Mouse (Mus musculus): Measurements from ENCODE around the gene Tap2. TPM values are rescaled to one million over a fixed set of nuclear protein-coding genes. Genes with fewer than 3 reads are reported as not detected.

Tap2 gene
- 1 to 10 TPM; 5.1 to 7.6 (median 6.7) TPM for total RNA-seq (2022)

GRCm38 (mm10) chr17:34203444-34203843 is at the start of gene Tap2:
Gene Tap2 (plus strand): TSS chr17:34203527.
- DNase-seq (ENCODE audit: low spot score in 2 of 2): no peak

GRCm38 (mm10) chr17:34155534-34155933 is 47.8 kb upstream of the Tap2 start:
- no peak for DNase-seq (ENCODE audit: low spot score in 2 of 2)

- DNase-seq (ENCODE audit: low spot score in 2 of 2): no peak
These were observed 39.0 kb upstream of the Tap2 start for GRCm38 (mm10) chr17:34164202-34164895.

GRCm38 (mm10) chr17:34165033-34165730 is 38.1 kb upstream of the Tap2 start:
- no peak for DNase-seq (ENCODE audit: low spot score in 2 of 2)

- DNase-seq (ENCODE audit: low spot score in 2 of 2): no peak
These were observed 34.0 kb upstream of the Tap2 start for GRCm38 (mm10) chr17:34169279-34169678.

- no peak for DNase-seq (ENCODE audit: low spot score in 2 of 2)
These were observed 32.8 kb upstream of the Tap2 start for GRCm38 (mm10) chr17:34170487-34170876.

GRCm38 (mm10) chr17:34170877-34171498 is 32.3 kb upstream of the Tap2 start:
- DNase-seq (ENCODE audit: low spot score in 2 of 2): peak; percentile 70 to 72

GRCm38 (mm10) chr17:34172528-34172927 is 30.8 kb upstream of the Tap2 start:
- DNase-seq (ENCODE audit: low spot score in 2 of 2): no peak

- no peak for DNase-seq (ENCODE audit: low spot score in 2 of 2)
These were observed 29.3 kb upstream of the Tap2 start for GRCm38 (mm10) chr17:34174075-34174474.

- DNase-seq (ENCODE audit: low spot score in 2 of 2): no peak
These were observed 26.1 kb upstream of the Tap2 start for GRCm38 (mm10) chr17:34177179-34177578.

- DNase-seq (ENCODE audit: low spot score in 2 of 2): no peak
These were observed 24.3 kb upstream of the Tap2 start for GRCm38 (mm10) chr17:34179019-34179418.

GRCm38 (mm10) chr17:34179913-34180859 is 23.1 kb upstream of the Tap2 start:
- DNase-seq (ENCODE audit: low spot score in 2 of 2): no peak

- DNase-seq (ENCODE audit: low spot score in 2 of 2): no peak
These were observed 19.6 kb upstream of the Tap2 start for GRCm38 (mm10) chr17:34183564-34184219.

GRCm38 (mm10) chr17:34185526-34185925 is 17.8 kb upstream of the Tap2 start:
- no peak for DNase-seq (ENCODE audit: low spot score in 2 of 2)

- no peak for DNase-seq (ENCODE audit: low spot score in 2 of 2)
These were observed 16.5 kb upstream of the Tap2 start for GRCm38 (mm10) chr17:34186885-34187260.

- peak; percentile 96 for DNase-seq (ENCODE audit: low spot score in 2 of 2)
These were observed 15.9 kb upstream of the Tap2 start, which contains the start of the genes Tap1 and Psmb9 for GRCm38 (mm10) chr17:34187261-34187916. Gene Tap1 (plus strand): TSS chr17:34187553. Gene Psmb9 (minus strand): TSS chr17:34187764.

- DNase-seq (ENCODE audit: low spot score in 2 of 2): no peak
These were observed 15.3 kb upstream of the Tap2 start for GRCm38 (mm10) chr17:34188010-34188409.

GRCm38 (mm10) chr17:34188986-34189385 is 14.3 kb upstream of the Tap2 start:
- DNase-seq (ENCODE audit: low spot score in 2 of 2): no peak

- DNase-seq (ENCODE audit: low spot score in 2 of 2): no peak
These were observed 10.5 kb upstream of the Tap2 start for GRCm38 (mm10) chr17:34192852-34193251.

GRCm38 (mm10) chr17:34193468-34193867 is 9.9 kb upstream of the Tap2 start:
- no peak for DNase-seq (ENCODE audit: low spot score in 2 of 2)
